Mouse (Mus musculus) liver, adult 2 months (tissue): ENCODE data around the gene Ccdc141.

ENCODE experiments used
- CTCF ChIP-seq: fragments of 200-500 bp; IDR thresholded peaks from 2 replicates; pipeline ENCODE4 v1.5.1; 2011; ENCODE audit warnings: low read depth, low read length, control low read depth
- POLR2A ChIP-seq: fragments of 200-500 bp; IDR thresholded peaks from 2 replicates; pipeline ENCODE4 v1.6.1; 2011; ENCODE audit warnings: low read length, control low read depth; ENCODE audit not compliant: insufficient read depth; ENCODE audit errors: extremely low read depth

- no peak for TF ChIP-seq CTCF
- TF ChIP-seq POLR2A, result no peak
Observed at GRCm38 (mm10) chr2:77085313-77085712, 85.1 kb downstream of the Ccdc141 start.
